Comparison of ENCODE assay signal across 9 mouse cellular contexts in the genomic region with DNA sequence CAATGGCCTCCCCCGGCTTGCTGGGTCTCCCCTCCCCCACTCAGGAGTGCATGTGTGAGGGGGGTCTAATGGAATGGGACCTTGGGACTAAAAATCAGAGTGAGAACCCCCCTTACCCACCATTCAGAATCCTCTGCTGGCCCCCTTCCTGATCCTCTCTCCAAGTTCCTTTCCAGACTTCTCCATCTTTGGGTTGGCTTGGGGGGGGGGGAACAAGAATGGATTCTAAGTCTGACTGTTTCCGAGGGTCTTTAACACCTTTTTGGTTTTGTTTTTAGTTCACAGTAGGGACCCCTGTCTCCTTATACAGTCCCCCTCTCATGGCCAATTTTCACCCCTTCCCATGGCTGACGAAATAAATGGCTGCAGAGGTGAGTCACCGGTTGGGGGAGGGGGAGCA. TPM values are rescaled to one million over a fixed set of nuclear protein-coding genes. Genes with fewer than 3 reads are reported as not detected.
A peak's percentile ranks its signal among the peaks of the same experiment; 100 is the strongest.
DNase-seq lines count a peak whose midpoint lies in the region; ATAC-seq and TF ChIP-seq lines count a peak whose summit lies in the region.
"Had no signal": no experiment of that assay in that cellular context is flagged by ENCODE, and none has a peak within 500 bp of the region (broad histone marks: within the 10 kb centered on the region; RNA-seq: fewer than 3 reads in every experiment).

A gene (plus strand): TSS at position 301 of the 400 bp plus-strand sequence.

- H3K4me2 ChIP-seq in heart, embryonic 13.5 days: peak within 1 kb of the TSS; percentile 26; the same call in 1 of the 2 replicates
- H3K4me2 ChIP-seq in forebrain, embryonic 15.5 days (replicated peaks): peak within 1 kb of the TSS; percentile 39
- H3K4me2 ChIP-seq in liver, embryonic 12.5 days: no peak within 1 kb of the TSS

- TF ChIP-seq EP300 in ES-Bruce4 (IDR thresholded peaks at IDR 0.05; ENCODE audit: insufficient read depth, low read depth, low read length): no peak

- no peak within 1 kb of the TSS for H3K4me3 ChIP-seq in heart, embryonic 13.5 days
- H3K4me3 ChIP-seq in ES-Bruce4 (ENCODE audit: low read depth, low read length): peak within 1 kb of the TSS; percentile 56
- peak within 1 kb of the TSS; percentile 23 for H3K4me3 ChIP-seq in forebrain, embryonic 15.5 days
- H3K4me3 ChIP-seq in liver, embryonic 12.5 days: no peak within 1 kb of the TSS

- TF ChIP-seq CTCF in ES-Bruce4 (IDR thresholded peaks at IDR 0.05; ENCODE audit: low read depth, low read length): no peak

- intact Hi-C loops in left cerebral cortex, postnatal 14 days (cut with DNase I): no loop called here

- H3K9me3 ChIP-seq in heart, embryonic 13.5 days: no peaks in the 10 kb centered on the region
- no peaks in the 10 kb centered on the region for H3K9me3 ChIP-seq in ES-Bruce4 (replicated peaks; ENCODE audit: control insufficient read depth, insufficient read depth, low read length, poor library complexity, severe bottlenecking)
- no peaks in the 10 kb centered on the region for H3K9me3 ChIP-seq in forebrain, embryonic 15.5 days
- no peaks in the 10 kb centered on the region for H3K9me3 ChIP-seq in liver, embryonic 12.5 days (replicated peaks)

- no peak for DNase-seq in heart, adult 8-10 months (ENCODE audit: low spot score)
- no peak for DNase-seq in left cerebral cortex, postnatal 14 days (ENCODE audit: low spot score in 2 of 2)
- no peak for DNase-seq in retina, postnatal 1 day
- DNase-seq in adipocyte (ENCODE audit: low spot score): no peak
- DNase-seq: kidney, postnatal 25 days had no signal

- H3K27ac ChIP-seq in heart, embryonic 13.5 days (replicated peaks): no peak within 1 kb of the TSS
- no peak within 1 kb of the TSS for H3K27ac ChIP-seq in ES-Bruce4 (ENCODE audit: insufficient read depth, low read length)
- H3K27ac ChIP-seq in forebrain, embryonic 15.5 days (replicated peaks): no peak within 1 kb of the TSS
- H3K27ac ChIP-seq in liver, embryonic 12.5 days: no peak within 1 kb of the TSS

- no peaks in the 10 kb centered on the region for H3K36me3 ChIP-seq in heart, embryonic 13.5 days
- H3K36me3 ChIP-seq in ES-Bruce4 (ENCODE audit: control insufficient read depth, insufficient read depth, low read length, poor library complexity, severe bottlenecking): no peaks in the 10 kb centered on the region
- no peaks in the 10 kb centered on the region for H3K36me3 ChIP-seq in forebrain, embryonic 15.5 days
- no peaks in the 10 kb centered on the region for H3K36me3 ChIP-seq in liver, embryonic 12.5 days

- ATAC-seq in heart, embryonic 13.5 days (ENCODE audit: extremely low read depth, insufficient number of reproducible peaks, low FRiP score, low TSS enrichment): no peak
- ATAC-seq in forebrain, embryonic 15.5 days (replicated peaks): no peak
- ATAC-seq in liver, embryonic 12.5 days: no peak

- H3K27me3 ChIP-seq in heart, embryonic 13.5 days (replicated peaks): peaks cover 87% of the 10 kb centered on the region
- 0 out of 2 replicates have a peak, but pooled peaks cover 5% of the 10 kb centered on the region for H3K27me3 ChIP-seq in ES-Bruce4 (ENCODE audit: control insufficient read depth, insufficient read depth, low read length, poor library complexity, severe bottlenecking)
- peaks cover 67% of the 10 kb centered on the region for H3K27me3 ChIP-seq in forebrain, embryonic 15.5 days
- peaks cover 94% of the 10 kb centered on the region for H3K27me3 ChIP-seq in liver, embryonic 12.5 days (replicated peaks)

- H3K4me1 ChIP-seq in heart, embryonic 13.5 days: peaks cover 18% of the 10 kb centered on the region
- H3K4me1 ChIP-seq in ES-Bruce4 (ENCODE audit: control insufficient read depth, insufficient read depth, low read length): no peaks in the 10 kb centered on the region
- peaks cover 30% of the 10 kb centered on the region for H3K4me1 ChIP-seq in forebrain, embryonic 15.5 days
- peaks cover 29% of the 10 kb centered on the region for H3K4me1 ChIP-seq in liver, embryonic 12.5 days

- 13% methylated on average over 4 of the region's 4 CpGs for WGBS in heart, embryonic 13.5 days
- 47% methylated on average over 4 of the region's 4 CpGs for WGBS in forebrain, embryonic 15.5 days
- WGBS in liver, embryonic 12.5 days (ENCODE audit: insufficient replicate concordance): 9% methylated on average over 4 of the region's 4 CpGs

- TF ChIP-seq POLR2A in ES-Bruce4 (IDR thresholded peaks at IDR 0.05; ENCODE audit: insufficient read depth, low read length): no peak

- H3K9ac ChIP-seq in heart, embryonic 13.5 days: no peak within 1 kb of the TSS
- 0 out of 2 replicates have a peak within 1 kb of the TSS, but pooled peaks have one; percentile 2 for H3K9ac ChIP-seq in ES-Bruce4 (ENCODE audit: low read depth, poor library complexity, severe bottlenecking)
- H3K9ac ChIP-seq in forebrain, embryonic 15.5 days (replicated peaks): 0 out of 2 replicates have a peak within 1 kb of the TSS, but pooled peaks have one; percentile 13
- no peak within 1 kb of the TSS for H3K9ac ChIP-seq in liver, embryonic 12.5 days

RNA-seq across cellular contexts. Expression of the gene that starts here (rescaled TPM):
- 0.11 and 0.16 TPM in 2 replicates for polyA plus RNA-seq in heart, embryonic 13.5 days (2015; fragmentation: Nextera tagmentation; extraction: Ambion mirVana)
- total RNA-seq in heart, adult 8-10 months (2022): not detected
- polyA plus RNA-seq in ES-Bruce4 (2011; ENCODE audit: insufficient read depth, insufficient read length, low read depth, missing spikeins): 3.7 and 5.7 TPM in 2 replicates
- 4.0 and 4.4 TPM in 2 replicates for polyA plus RNA-seq in forebrain, embryonic 15.5 days (2015; fragmentation: Nextera tagmentation; extraction: Ambion mirVana)
- 100 to 1,000 TPM; 278 to 317 TPM for total RNA-seq in left cerebral cortex, postnatal 14 days (2021)
- not detected in 2 replicates for polyA plus RNA-seq in liver, embryonic 12.5 days (2016; fragmentation: Nextera tagmentation; extraction: Ambion mirVana)

Comparison
In these comparisons a context has a peak if more than half of its experiments do, and no peak if none do; other contexts are left out.
1. RNA of the gene that starts here (total RNA-seq): 278 to 317 TPM in left cerebral cortex, postnatal 14 days; not detected in heart, adult 8-10 months; every median in the first group is over 100 times any median in the second.
2. H3K4me3 ChIP-seq: peak in ES-Bruce4 (single experiment) and forebrain, embryonic 15.5 days (single experiment); none in heart, embryonic 13.5 days (single experiment) and liver, embryonic 12.5 days (single experiment).
3. H3K9ac ChIP-seq: peak in ES-Bruce4 (single experiment) and forebrain, embryonic 15.5 days (single experiment); none in heart, embryonic 13.5 days (single experiment) and liver, embryonic 12.5 days (single experiment).